Mouse (Mus musculus) liver, embryonic 11.5 days (tissue): Measurements from ENCODE around the gene Grhl3. TPM values are rescaled to one million over a fixed set of nuclear protein-coding genes. Genes with fewer than 3 reads are reported as not detected.
A peak's percentile ranks its signal among the peaks of the same experiment; 100 is the strongest.

Experiments
- ATAC-seq: fragments of 200-750 bp; cut with Nextera tagmentation; replicated peaks from 2 replicates; pipeline ENCODE4 v1.8.0; 2017; ENCODE audit warnings: moderate number of reproducible peaks, mild to moderate bottlenecking, moderate TSS enrichment, moderate library complexity; ENCODE audit not compliant: low FRiP score
- DNase-seq: peaks from one replicate; pipeline ENCODE4 v3.0.0-alpha.2; 2017; ENCODE audit warnings: low spot score
- H3K27ac ChIP-seq: fragments of 300-500 bp; sonication (generic); 2 replicates; pipeline ENCODE4 v1.5.1; 2014; ENCODE audit warnings: mild to moderate bottlenecking, low read depth, low read length, control low read depth
- H3K27me3 ChIP-seq: fragments of 300-500 bp; sonication (generic); replicated peaks from 2 replicates; pipeline ENCODE4 v1.6.1; 2014; ENCODE audit warnings: low read length, mixed read lengths; ENCODE audit not compliant: control insufficient read depth, insufficient read depth
- H3K36me3 ChIP-seq: fragments of 300-500 bp; sonication (generic); 2 replicates; pipeline ENCODE4 v1.6.1; 2014; ENCODE audit warnings: mild to moderate bottlenecking, low read length, moderate library complexity, mixed read lengths; ENCODE audit not compliant: control insufficient read depth, insufficient read depth
- H3K4me1 ChIP-seq: fragments of 300-500 bp; sonication (generic); replicated peaks from 2 replicates; pipeline ENCODE4 v1.6.1; 2014; ENCODE audit warnings: low read length, mixed read lengths; ENCODE audit not compliant: control insufficient read depth, insufficient read depth
- H3K4me2 ChIP-seq: fragments of 300-500 bp; sonication (generic); 2 replicates; pipeline ENCODE4 v1.6.1; 2014; ENCODE audit warnings: mild to moderate bottlenecking, control low read depth, moderate library complexity
- H3K4me3 ChIP-seq: fragments of 300-500 bp; sonication (generic); 2 replicates; pipeline ENCODE4 v1.5.1; 2014; ENCODE audit warnings: low read depth, low read length, control low read depth
- H3K9ac ChIP-seq: fragments of 300-500 bp; sonication (generic); 2 replicates; pipeline ENCODE4 v1.6.1; 2014; ENCODE audit warnings: low read depth, low read length, control low read depth
- H3K9me3 ChIP-seq: fragments of 300-500 bp; sonication (generic); 2 replicates; pipeline ENCODE4 v1.6.1; 2016; ENCODE audit warnings: low read length, inconsistent platforms, mixed read lengths; ENCODE audit not compliant: control insufficient read depth
- WGBS: fragments of 180-500 bp; shearing (Covaris S2); extraction: QIAGEN DNeasy Blood & Tissue Kit; methylation state at CpG from one replicate; pipeline ENCODE4 v1.1.7; 2014; 5-methylcytosine and 5-hydroxymethylcytosine counted together
- polyA plus RNA-seq: library from polyadenylated mRNA; unstranded; fragments of >200 nt; fragmentation: Nextera tagmentation; extraction: Ambion mirVana; gene quantifications from 2 replicates; pipeline ENCODE4 v1.2.1, GENCODE M21; 2014

Grhl3 gene
- polyA plus RNA-seq, 1 experiment from 2014 or later = 3.7 TPM

DNA sequence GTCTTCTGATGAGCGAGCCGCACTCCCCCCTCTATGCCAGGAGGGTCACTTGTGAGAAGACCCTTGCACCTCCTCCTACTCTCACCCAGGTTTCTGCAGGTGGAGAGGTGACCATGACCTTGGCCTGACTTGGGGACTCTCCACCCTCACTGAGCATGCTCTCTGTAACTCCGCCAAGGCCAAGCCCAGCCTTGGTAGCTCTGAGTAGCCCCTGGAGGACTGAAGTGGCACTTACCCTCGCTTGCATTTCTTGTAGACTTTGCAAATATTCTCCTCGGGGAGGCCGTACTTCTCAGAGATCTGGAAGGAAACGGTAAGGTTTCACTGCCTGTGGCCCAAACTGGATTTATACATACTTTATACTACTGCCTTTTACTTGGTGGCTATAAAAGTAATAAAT is 27.4 kb downstream of the Grhl3 start:
- Histone ChIP-seq H3K27ac (no peak overlapping the region), H3K27me3 (peaks cover 5% of the 10 kb centered on the region), H3K4me1 (peaks cover 11% of the 10 kb centered on the region; the same call in 1 of the 2 replicates), H3K4me3 (no peak overlapping the region), H3K4me2 (no peak overlapping the region), H3K9me3 (no peaks in the 10 kb centered on the region), H3K36me3 (no peaks in the 10 kb centered on the region), H3K9ac (no peak overlapping the region)
- no peak for ATAC-seq
- 85% methylated on average over 7 of the region's 7 CpGs for WGBS
- DNase-seq = no peak

DNA sequence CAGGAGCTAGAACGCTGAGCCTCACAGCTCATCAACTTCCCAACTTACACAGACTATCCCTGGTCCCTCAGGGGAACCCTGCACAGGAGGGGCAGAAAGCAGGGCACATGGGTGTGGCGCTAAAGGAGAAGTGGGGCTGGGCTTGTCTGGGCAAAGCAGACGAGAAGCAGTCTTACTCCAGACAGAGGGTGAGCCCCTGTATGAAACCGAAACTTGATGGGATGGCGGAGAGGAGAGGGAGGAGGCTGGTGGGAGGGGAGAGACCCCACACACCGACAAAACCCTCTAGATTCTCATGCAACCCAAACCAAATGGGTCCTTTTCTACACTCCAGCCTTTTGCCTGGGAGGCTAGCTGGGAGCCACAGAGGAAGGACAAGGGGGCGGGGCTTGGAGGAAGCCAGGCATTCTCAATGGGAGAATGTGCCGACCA is 28.3 kb downstream of the Grhl3 start:
- DNase-seq (no peak), ATAC-seq (no peak)
- H3K9me3 ChIP-seq = no peaks in the 10 kb centered on the region
- H3K4me3 ChIP-seq = peak overlapping the region; percentile 30
- 11% methylated on average over 8 of the region's 8 CpGs for WGBS
- H3K4me1 ChIP-seq = peaks cover 11% of the 10 kb centered on the region; the same call in 1 of the 2 replicates
- no peak overlapping the region for H3K27ac ChIP-seq
- peaks cover 5% of the 10 kb centered on the region for H3K27me3 ChIP-seq
- no peaks in the 10 kb centered on the region for H3K36me3 ChIP-seq
- no peak overlapping the region for H3K9ac ChIP-seq
- peak overlapping the region; percentile 54 for H3K4me2 ChIP-seq

DNA sequence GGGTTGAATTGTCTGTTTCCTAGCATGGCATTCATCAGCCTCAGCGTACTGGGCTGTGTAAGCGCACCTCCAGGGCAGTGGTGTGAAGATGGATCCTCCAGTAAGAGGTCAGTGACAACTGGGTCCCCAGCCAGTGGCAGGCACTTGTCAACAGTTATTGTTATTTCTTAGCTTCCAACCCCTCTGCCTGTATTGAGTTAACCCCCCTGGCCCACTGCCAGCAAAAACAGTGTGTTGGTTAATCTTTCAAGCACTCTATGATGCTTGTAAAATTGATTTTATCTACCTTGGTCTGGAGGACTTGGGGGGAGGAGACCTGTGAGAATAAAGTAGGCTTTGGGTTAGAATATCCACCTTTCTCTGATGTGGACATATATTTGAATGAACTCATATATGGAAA is 29.1 kb downstream of the Grhl3 start:
- WGBS = 78% methylated on average over 2 of the region's 2 CpGs
- Histone ChIP-seq H3K9me3 (no peaks in the 10 kb centered on the region), H3K4me3 (no peak overlapping the region), H3K9ac (no peak overlapping the region), H3K27me3 (peaks cover 5% of the 10 kb centered on the region), H3K4me1 (peaks cover 11% of the 10 kb centered on the region; the same call in 1 of the 2 replicates), H3K27ac (no peak overlapping the region), H3K36me3 (no peaks in the 10 kb centered on the region), H3K4me2 (no peak overlapping the region)
- DNase-seq (no peak), ATAC-seq (no peak)

DNA sequence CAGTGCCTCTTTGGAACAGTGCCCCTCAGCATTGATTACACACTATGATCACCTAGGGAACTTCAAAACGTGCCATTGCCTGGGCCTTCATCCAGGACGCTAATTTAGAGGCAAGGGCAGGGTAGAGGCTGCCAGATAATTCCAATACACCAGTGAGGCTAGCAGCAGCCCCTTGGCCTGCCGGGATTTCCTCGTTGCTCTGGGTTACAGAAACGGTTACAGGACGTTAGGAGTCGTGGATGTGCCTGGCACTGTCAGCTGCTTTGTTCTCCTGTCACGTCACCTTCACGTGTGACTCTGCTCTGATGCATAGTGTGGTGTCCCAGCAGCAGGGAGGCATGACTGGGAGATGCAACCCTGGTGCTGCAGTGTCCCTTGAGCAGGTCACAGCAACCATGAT is 33.4 kb downstream of the Grhl3 start:
- WGBS = 75% methylated on average over 9 of the region's 9 CpGs
- ATAC-seq = no peak
- H3K27me3 ChIP-seq = peaks cover 1% of the 10 kb centered on the region; the same call in 1 of the 2 replicates

DNA sequence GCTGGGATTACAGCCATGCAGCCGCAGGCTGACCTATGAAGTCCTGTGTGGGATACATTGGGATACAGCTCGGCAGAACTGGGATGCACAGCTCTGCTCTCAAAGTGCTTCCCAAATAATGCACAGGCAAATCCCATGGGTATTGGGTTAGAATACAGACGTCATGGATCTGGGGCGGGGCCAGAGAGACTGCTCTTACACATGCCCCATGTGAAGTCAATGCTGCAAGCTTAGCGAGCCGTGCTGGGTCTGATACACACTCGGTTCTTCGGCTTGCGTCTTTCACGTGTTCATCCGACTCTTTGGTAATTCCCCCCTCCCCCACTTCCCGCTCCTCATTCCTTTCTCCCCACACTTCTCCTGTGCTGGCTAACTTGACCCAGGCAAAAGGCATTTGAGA is 34.4 kb downstream of the Grhl3 start:
- DNase-seq = no peak
- Histone ChIP-seq H3K9me3 (no peaks in the 10 kb centered on the region), H3K9ac (no peak overlapping the region), H3K4me1 (no peaks in the 10 kb centered on the region), H3K27me3 (no peaks in the 10 kb centered on the region; the same call in 1 of the 2 replicates), H3K27ac (no peak overlapping the region), H3K4me2 (no peak overlapping the region), H3K4me3 (no peak overlapping the region), H3K36me3 (no peaks in the 10 kb centered on the region)
- WGBS = 82% methylated on average over 12 of the region's 12 CpGs
- ATAC-seq = no peak

More for the DNA sequence above, 33.4 kb downstream of the Grhl3 start:
- Histone ChIP-seq H3K27ac (no peak overlapping the region), H3K4me3 (no peak overlapping the region), H3K4me2 (no peak overlapping the region), H3K9me3 (no peaks in the 10 kb centered on the region), H3K36me3 (no peaks in the 10 kb centered on the region), H3K4me1 (peaks cover 3% of the 10 kb centered on the region; the same call in 1 of the 2 replicates), H3K9ac (no peak overlapping the region)
- no peak for DNase-seq

DNA sequence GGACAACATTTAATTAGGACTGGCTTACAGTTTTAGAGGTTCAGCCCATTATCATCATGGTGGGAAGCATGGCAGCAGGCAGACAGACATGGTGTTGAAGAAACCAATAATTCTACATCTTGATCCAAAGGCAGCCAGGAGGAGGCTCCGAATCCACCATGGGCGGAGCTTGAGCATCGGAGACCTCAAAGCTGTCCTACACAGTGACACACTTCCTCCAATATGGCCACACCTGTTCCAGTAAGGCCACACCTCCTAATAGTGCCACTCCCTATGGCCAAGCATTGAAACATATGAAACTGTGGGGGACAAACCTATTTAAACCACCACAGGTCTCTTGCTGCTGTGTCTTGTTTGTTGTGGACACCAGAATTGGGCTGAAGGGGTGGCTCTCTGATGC is 38.4 kb downstream of the Grhl3 start:
- H3K9ac ChIP-seq = no peak overlapping the region
- no peak overlapping the region for H3K27ac ChIP-seq
- 88% methylated on average over 3 of the region's 3 CpGs for WGBS
- no peak overlapping the region for H3K4me2 ChIP-seq
- no peaks in the 10 kb centered on the region for H3K4me1 ChIP-seq
- H3K36me3 ChIP-seq = no peaks in the 10 kb centered on the region
- H3K9me3 ChIP-seq = peaks cover 6% of the 10 kb centered on the region
- H3K27me3 ChIP-seq = no peaks in the 10 kb centered on the region; the same call in 1 of the 2 replicates
- no peak for ATAC-seq
- no peak overlapping the region for H3K4me3 ChIP-seq
- no peak for DNase-seq

DNA sequence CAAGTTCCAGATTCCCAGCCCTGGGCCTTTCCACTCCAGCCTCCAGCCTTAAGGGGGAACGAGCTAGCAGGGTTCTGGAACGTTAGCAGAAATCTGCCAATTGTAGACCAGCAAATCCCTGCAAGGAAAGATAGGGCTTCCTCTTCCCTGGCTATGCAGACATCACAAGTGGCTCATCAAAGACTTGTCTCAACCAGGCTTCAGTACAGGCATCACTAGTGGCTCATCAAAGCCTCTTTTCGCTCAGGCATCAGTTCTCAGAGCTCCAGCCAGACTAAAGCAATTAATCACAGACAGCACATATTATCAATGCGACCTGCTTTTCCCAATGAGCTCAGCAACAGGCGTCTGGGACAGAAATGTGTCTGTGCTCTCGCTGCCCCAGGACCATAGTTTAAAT is 40.4 kb downstream of the Grhl3 start:
- Histone ChIP-seq H3K4me2 (no peak overlapping the region), H3K36me3 (no peaks in the 10 kb centered on the region), H3K27me3 (no peaks in the 10 kb centered on the region; the same call in 1 of the 2 replicates), H3K27ac (no peak overlapping the region), H3K9ac (no peak overlapping the region), H3K9me3 (peaks cover 6% of the 10 kb centered on the region), H3K4me3 (no peak overlapping the region), H3K4me1 (no peaks in the 10 kb centered on the region)
- 58% methylated on average over 6 of the region's 6 CpGs for WGBS
- ATAC-seq (no peak), DNase-seq (no peak)

DNA sequence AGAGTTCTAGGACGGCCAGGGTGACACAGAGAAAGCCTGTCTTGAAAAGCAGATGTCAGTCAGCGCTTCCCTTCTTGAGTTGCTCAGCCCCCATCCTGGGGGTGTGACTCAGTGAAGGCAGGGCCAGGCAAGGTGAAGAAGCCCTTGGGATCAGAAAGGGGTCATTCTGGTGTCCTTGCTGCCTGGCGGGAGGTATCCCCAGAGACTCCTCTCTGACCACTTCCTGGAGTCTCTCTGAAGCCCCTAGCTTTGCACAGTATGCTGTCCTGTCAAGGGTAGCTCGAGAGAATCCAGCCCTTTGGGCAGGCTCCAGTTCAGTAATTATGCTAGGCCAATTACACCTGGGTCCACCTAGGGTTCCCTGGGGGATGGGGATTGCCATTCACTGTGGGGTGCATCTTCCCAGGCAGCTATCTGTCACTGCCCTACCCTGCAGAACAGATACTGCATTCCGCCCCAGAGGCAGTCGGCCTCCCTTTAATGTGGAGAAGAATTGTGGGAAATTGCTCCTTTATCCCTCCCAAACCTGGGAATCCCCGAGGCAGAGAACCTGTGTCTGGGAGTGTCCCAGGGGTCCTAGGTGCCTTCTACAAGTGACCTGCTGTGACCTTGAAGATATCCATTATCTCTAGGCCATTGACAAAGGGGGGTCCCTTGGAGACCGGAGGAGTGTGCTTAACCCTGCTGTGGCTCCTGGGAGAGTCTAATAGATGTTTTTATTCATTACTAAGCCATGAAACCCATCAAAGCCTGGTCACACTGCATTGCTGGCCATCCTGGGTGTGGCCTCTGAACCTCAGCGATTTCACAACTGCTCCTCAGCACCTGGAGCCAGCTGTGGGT is 41.4 kb downstream of the Grhl3 start:
- Histone ChIP-seq H3K36me3 (no peaks in the 10 kb centered on the region), H3K27me3 (no peaks in the 10 kb centered on the region), H3K4me1 (no peaks in the 10 kb centered on the region), H3K9me3 (peaks cover 6% of the 10 kb centered on the region), H3K9ac (no peak overlapping the region), H3K4me2 (no peak overlapping the region), H3K27ac (no peak overlapping the region), H3K4me3 (no peak overlapping the region)
- 43% methylated on average over 9 of the region's 9 CpGs for WGBS
- DNase-seq (no peak), ATAC-seq (no peak)

DNA sequence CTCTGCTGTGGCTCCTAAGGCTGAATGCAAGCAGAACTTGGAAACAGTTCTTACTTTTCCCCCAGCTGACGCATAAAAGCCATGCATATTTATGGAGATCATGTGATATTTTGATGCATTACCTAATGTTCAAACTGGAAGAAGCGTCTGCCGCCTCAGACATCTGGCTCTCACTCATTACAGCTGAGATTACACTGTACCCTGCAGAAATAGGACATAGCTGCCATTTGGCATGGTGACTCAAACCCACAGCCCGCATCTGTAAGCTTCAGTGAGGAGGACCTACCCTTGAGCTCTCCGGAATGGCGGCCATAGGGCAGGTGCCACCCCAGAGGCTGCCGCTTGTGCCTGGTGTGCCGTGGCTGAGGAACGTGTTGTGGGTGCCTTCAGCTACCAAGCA is 42.2 kb downstream of the Grhl3 start:
- WGBS = 91% methylated on average over 9 of the region's 9 CpGs
- H3K4me1 ChIP-seq = no peaks in the 10 kb centered on the region
- no peaks in the 10 kb centered on the region for H3K36me3 ChIP-seq
- no peak overlapping the region for H3K9ac ChIP-seq
- H3K4me2 ChIP-seq = no peak overlapping the region
- no peak overlapping the region for H3K4me3 ChIP-seq
- H3K9me3 ChIP-seq = peaks cover 6% of the 10 kb centered on the region
- no peak for DNase-seq
- no peak overlapping the region for H3K27ac ChIP-seq
- no peak for ATAC-seq
- no peaks in the 10 kb centered on the region for H3K27me3 ChIP-seq
